Mouse (Mus musculus): ENCODE data around the gene Kiz. TPM values are rescaled to one million over a fixed set of nuclear protein-coding genes. Genes with fewer than 3 reads are reported as not detected.

Gene Kiz
- polyA plus RNA-seq, 1 experiment: 20.6 TPM

- TF ChIP-seq CTCF (IDR thresholded peaks at IDR 0.05; ENCODE audit: borderline replicate concordance, insufficient read depth, low read depth, low read length) (no peak), POLR2A (IDR thresholded peaks at IDR 0.05; ENCODE audit: borderline replicate concordance, insufficient read depth, low read length) (no peak)
- H3K27ac ChIP-seq (ENCODE audit: insufficient read depth, low read length): no peak overlapping the region
- DNase-seq: no peak
- no peaks in the 10 kb centered on the region for H3K27me3 ChIP-seq (ENCODE audit: control insufficient read depth, insufficient read depth, low read length)
- H3K4me3 ChIP-seq (replicated peaks; ENCODE audit: insufficient read depth, low read depth, low read length): no peak overlapping the region
- H3K4me1 ChIP-seq (ENCODE audit: control insufficient read depth, insufficient read depth, low read length): no peaks in the 10 kb centered on the region; the same call in 1 of the 2 replicates
Observed at GRCm38 (mm10) chr2:147009084-147009483, 153.4 kb downstream of the Kiz start.

GRCm38 (mm10) chr2:147010141-147010540, 154.5 kb downstream of the Kiz start:
- H3K27me3 ChIP-seq (ENCODE audit: control insufficient read depth, insufficient read depth, low read length): no peaks in the 10 kb centered on the region
- WGBS: 95% methylated on average over 4 of the region's 4 CpGs
- TF ChIP-seq CTCF (IDR thresholded peaks at IDR 0.05; ENCODE audit: borderline replicate concordance, insufficient read depth, low read depth, low read length): no peak
- TF ChIP-seq POLR2A (IDR thresholded peaks at IDR 0.05; ENCODE audit: borderline replicate concordance, insufficient read depth, low read length): no peak

GRCm38 (mm10) chr2:147010952-147011351, 155.3 kb downstream of the Kiz start:
- Histone ChIP-seq H3K27me3 (ENCODE audit: control insufficient read depth, insufficient read depth, low read length) (no peaks in the 10 kb centered on the region), H3K4me3 (replicated peaks; ENCODE audit: insufficient read depth, low read depth, low read length) (no peak overlapping the region), H3K4me1 (ENCODE audit: control insufficient read depth, insufficient read depth, low read length) (no peaks in the 10 kb centered on the region; the same call in 1 of the 2 replicates), H3K27ac (ENCODE audit: insufficient read depth, low read length) (no peak overlapping the region)
- 98% methylated on average over 9 of the region's 9 CpGs for WGBS
- TF ChIP-seq POLR2A (IDR thresholded peaks at IDR 0.05; ENCODE audit: borderline replicate concordance, insufficient read depth, low read length) (no peak), CTCF (IDR thresholded peaks at IDR 0.05; ENCODE audit: borderline replicate concordance, insufficient read depth, low read depth, low read length) (no peak)
- DNase-seq: no peak

More at GRCm38 (mm10) chr2:147010141-147010540, 154.5 kb downstream of the Kiz start:
- no peaks in the 10 kb centered on the region; the same call in 1 of the 2 replicates for H3K4me1 ChIP-seq (ENCODE audit: control insufficient read depth, insufficient read depth, low read length)
- no peak for DNase-seq
- H3K27ac ChIP-seq (ENCODE audit: insufficient read depth, low read length): no peak overlapping the region
- no peak overlapping the region for H3K4me3 ChIP-seq (replicated peaks; ENCODE audit: insufficient read depth, low read depth, low read length)

GRCm38 (mm10) chr2:147011474-147012140, 155.9 kb downstream of the Kiz start:
- WGBS: 67% methylated on average over 3 of the region's 3 CpGs
- DNase-seq: no peak
- TF ChIP-seq POLR2A (IDR thresholded peaks at IDR 0.05; ENCODE audit: borderline replicate concordance, insufficient read depth, low read length): no peak
- Histone ChIP-seq H3K4me1 (ENCODE audit: control insufficient read depth, insufficient read depth, low read length) (no peaks in the 10 kb centered on the region; the same call in 1 of the 2 replicates), H3K27me3 (ENCODE audit: control insufficient read depth, insufficient read depth, low read length) (no peaks in the 10 kb centered on the region), H3K27ac (ENCODE audit: insufficient read depth, low read length) (no peak overlapping the region), H3K4me3 (replicated peaks; ENCODE audit: insufficient read depth, low read depth, low read length) (no peak overlapping the region)

GRCm38 (mm10) chr2:147012141-147012622, 156.5 kb downstream of the Kiz start:
- no peak for DNase-seq
- H3K27me3 ChIP-seq (ENCODE audit: control insufficient read depth, insufficient read depth, low read length): no peaks in the 10 kb centered on the region
- H3K4me1 ChIP-seq (ENCODE audit: control insufficient read depth, insufficient read depth, low read length): no peaks in the 10 kb centered on the region; the same call in 1 of the 2 replicates
- TF ChIP-seq CTCF (IDR thresholded peaks at IDR 0.05; ENCODE audit: borderline replicate concordance, insufficient read depth, low read depth, low read length) (no peak), POLR2A (IDR thresholded peaks at IDR 0.05; ENCODE audit: borderline replicate concordance, insufficient read depth, low read length) (no peak)
- WGBS: 26% methylated on average over 7 of the region's 7 CpGs
- H3K27ac ChIP-seq (ENCODE audit: insufficient read depth, low read length): 0 out of 2 replicates have a peak overlapping the region, but pooled peaks have one; percentile 56
- H3K4me3 ChIP-seq (replicated peaks; ENCODE audit: insufficient read depth, low read depth, low read length): peak overlapping the region; percentile 73

- TF ChIP-seq CTCF (IDR thresholded peaks at IDR 0.05; ENCODE audit: borderline replicate concordance, insufficient read depth, low read depth, low read length): no peak
- peak; percentile 90 for TF ChIP-seq POLR2A (IDR thresholded peaks at IDR 0.05; ENCODE audit: borderline replicate concordance, insufficient read depth, low read length)
- H3K4me1 ChIP-seq (ENCODE audit: control insufficient read depth, insufficient read depth, low read length): no peaks in the 10 kb centered on the region; the same call in 1 of the 2 replicates
- peak; percentile 96 to 98 for DNase-seq
- peak within 1 kb of the TSS; percentile 83 for H3K27ac ChIP-seq (ENCODE audit: insufficient read depth, low read length)
- no peaks in the 10 kb centered on the region for H3K27me3 ChIP-seq (ENCODE audit: control insufficient read depth, insufficient read depth, low read length)
- H3K4me3 ChIP-seq (replicated peaks; ENCODE audit: insufficient read depth, low read depth, low read length): peak within 1 kb of the TSS; percentile 73
- WGBS: under 1% methylated on average over 37 of the region's 37 CpGs
Observed at GRCm38 (mm10) chr2:147012623-147013184, 157.0 kb downstream of the Kiz start, which contains the start of gene Xrn2. Xrn2 (plus strand) TSS chr2:147012996.

- no peaks in the 10 kb centered on the region for H3K27me3 ChIP-seq (ENCODE audit: control insufficient read depth, insufficient read depth, low read length)
- DNase-seq: peak in 1 of 2 experiments; percentile 67
- H3K4me3 ChIP-seq (replicated peaks; ENCODE audit: insufficient read depth, low read depth, low read length): peak overlapping the region; percentile 73
- no peak for TF ChIP-seq POLR2A (IDR thresholded peaks at IDR 0.05; ENCODE audit: borderline replicate concordance, insufficient read depth, low read length)
- H3K27ac ChIP-seq (ENCODE audit: insufficient read depth, low read length): peak overlapping the region; percentile 48; the same call in 1 of the 2 replicates
- no peaks in the 10 kb centered on the region; the same call in 1 of the 2 replicates for H3K4me1 ChIP-seq (ENCODE audit: control insufficient read depth, insufficient read depth, low read length)
- under 1% methylated on average over 59 of the region's 59 CpGs for WGBS
Observed at GRCm38 (mm10) chr2:147013194-147013969, 157.7 kb downstream of the Kiz start.

Data from cerebellum, adult 2 months (tissue).